Mouse (Mus musculus) G1E (cell line): Measurements from ENCODE around the gene Grk3. TPM values are rescaled to one million over a fixed set of nuclear protein-coding genes. Genes with fewer than 3 reads are reported as not detected.

Source experiments
- ATAC-seq: 2 replicates; pipeline ENCODE4 v1.8.0; 2016; ENCODE audit warnings: mild to moderate bottlenecking; ENCODE audit not compliant: insufficient number of reproducible peaks, poor library complexity, low FRiP score, severe bottlenecking; ENCODE audit errors: extremely low read depth
- DNase-seq: peaks from one replicate; pipeline ENCODE4 v3.0.0; 2012; ENCODE audit warnings: low spot score
- H3K27me3 ChIP-seq: 2 replicates; pipeline ENCODE4 v1.6.1; 2012; ENCODE audit warnings: mild to moderate bottlenecking, low read length, inconsistent platforms; ENCODE audit not compliant: insufficient read depth
- H3K36me3 ChIP-seq: replicated peaks from 2 replicates; pipeline ENCODE3; 2012; ENCODE audit warnings: mild to moderate bottlenecking, inconsistent platforms
- H3K4me1 ChIP-seq: 2 replicates; pipeline ENCODE4 v1.6.1; 2012; ENCODE audit warnings: low read depth, low read length, inconsistent platforms, mixed read lengths; ENCODE audit not compliant: insufficient read depth
- H3K4me3 ChIP-seq: 2 replicates; pipeline ENCODE4 v1.5.1; 2012; ENCODE audit warnings: low read depth, mild to moderate bottlenecking, inconsistent platforms, low read length, moderate library complexity, mixed read lengths
- H3K9me3 ChIP-seq: replicated peaks from 2 replicates; pipeline ENCODE4 v1.6.1; 2012; ENCODE audit warnings: inconsistent platforms
- CTCF ChIP-seq: IDR thresholded peaks from 2 replicates; pipeline ENCODE4 v1.5.1; 2012; ENCODE audit warnings: low read depth, low read length, inconsistent platforms, mixed read lengths
- GATA1 ChIP-seq: IDR thresholded peaks from 2 replicates; pipeline ENCODE4 v1.6.1; 2012; ENCODE audit warnings: borderline replicate concordance, low read length, inconsistent platforms, mixed read lengths
- GATA2 ChIP-seq: IDR thresholded peaks from 2 replicates; pipeline ENCODE4 v1.6.1; 2012; ENCODE audit warnings: low read depth, low read length, inconsistent platforms, borderline replicate concordance
- POLR2AphosphoS5 ChIP-seq: IDR thresholded peaks from 2 replicates; pipeline ENCODE4 v1.6.1; 2012; ENCODE audit warnings: low read depth, low read length, inconsistent platforms; ENCODE audit not compliant: insufficient replicate concordance
- TAL1 ChIP-seq: conservative IDR thresholded peaks from 2 replicates; pipeline ENCODE4 v1.6.1; 2012; ENCODE audit warnings: low read depth, low read length, inconsistent platforms, mixed read lengths
- polyA plus RNA-seq: library from polyadenylated mRNA; stranded (reverse); fragments of >175 nt; gene quantifications from 2 replicates; pipeline ENCODE4 v1.2.3, GENCODE M21; 2012
- total RNA-seq, 2 experiments: library from RNA; stranded (forward) in 1 of 2; stranded (reverse) in 1 of 2; fragments of 200-1000 nt in 1 of 2; fragments of >200 nt in 1 of 2; fragmentation: Nextera tagmentation in 1 of 2; gene quantifications; 2 replicates each; pipeline ENCODE4 v1.2.3; 2014 to 2017

Grk3 gene
- total and polyA plus RNA-seq, 3 experiments = 0.11 TPM; not detected in 2

GRCm38 (mm10) chr5:112935436-112935835, 80.2 kb downstream of the Grk3 start:
- ATAC-seq (no peak), DNase-seq (no peak)
- no peak overlapping the region for H3K4me3 ChIP-seq
- H3K27me3 ChIP-seq = no peaks in the 10 kb centered on the region
- H3K4me1 ChIP-seq = no peaks in the 10 kb centered on the region
- H3K36me3 ChIP-seq = no peaks in the 10 kb centered on the region
- peaks cover 97% of the 10 kb centered on the region for H3K9me3 ChIP-seq
- no peak for TF ChIP-seq GATA2
- TF ChIP-seq TAL1 = no peak
- no peak for TF ChIP-seq POLR2AphosphoS5
- no peak for TF ChIP-seq CTCF
- TF ChIP-seq GATA1 = no peak

- Histone ChIP-seq H3K4me1 (no peaks in the 10 kb centered on the region), H3K36me3 (no peaks in the 10 kb centered on the region), H3K27me3 (no peaks in the 10 kb centered on the region), H3K4me3 (no peak overlapping the region), H3K9me3 (peaks cover 92% of the 10 kb centered on the region)
- TF ChIP-seq GATA2 (no peak), GATA1 (no peak), POLR2AphosphoS5 (no peak), CTCF (no peak), TAL1 (no peak)
- ATAC-seq = no peak
- DNase-seq = no peak
These were observed 82.6 kb downstream of the Grk3 start for GRCm38 (mm10) chr5:112932878-112933567.

- Histone ChIP-seq H3K36me3 (no peaks in the 10 kb centered on the region), H3K27me3 (no peaks in the 10 kb centered on the region), H3K4me3 (no peak overlapping the region), H3K9me3 (peaks cover 90% of the 10 kb centered on the region), H3K4me1 (no peaks in the 10 kb centered on the region)
- DNase-seq (no peak), ATAC-seq (no peak)
- TF ChIP-seq POLR2AphosphoS5 (no peak), GATA2 (no peak), GATA1 (no peak), CTCF (no peak), TAL1 (no peak)
These were observed 83.7 kb downstream of the Grk3 start for GRCm38 (mm10) chr5:112931901-112932300.

- H3K4me1 ChIP-seq = no peaks in the 10 kb centered on the region
- no peak for DNase-seq
- H3K4me3 ChIP-seq = no peak overlapping the region
- H3K27me3 ChIP-seq = no peaks in the 10 kb centered on the region
- ATAC-seq = no peak
- H3K36me3 ChIP-seq = no peaks in the 10 kb centered on the region
- peaks cover 86% of the 10 kb centered on the region for H3K9me3 ChIP-seq
- TF ChIP-seq POLR2AphosphoS5 (no peak), CTCF (no peak), GATA2 (no peak), TAL1 (no peak), GATA1 (no peak)
These were observed 87.2 kb downstream of the Grk3 start for GRCm38 (mm10) chr5:112928201-112928881.

GRCm38 (mm10) chr5:112925422-112925821, 90.2 kb downstream of the Grk3 start:
- DNase-seq = no peak
- TF ChIP-seq GATA2 (no peak), TAL1 (no peak), POLR2AphosphoS5 (no peak), CTCF (no peak), GATA1 (no peak)
- H3K4me1 ChIP-seq = no peaks in the 10 kb centered on the region
- no peak for ATAC-seq
- peaks cover 86% of the 10 kb centered on the region for H3K9me3 ChIP-seq
- no peaks in the 10 kb centered on the region for H3K36me3 ChIP-seq
- H3K4me3 ChIP-seq = no peak overlapping the region
- H3K27me3 ChIP-seq = no peaks in the 10 kb centered on the region

- no peak for DNase-seq
These were observed 90.8 kb downstream of the Grk3 start for GRCm38 (mm10) chr5:112924806-112925205.

More at GRCm38 (mm10) chr5:112924806-112925205, 90.8 kb downstream of the Grk3 start:
- H3K36me3 ChIP-seq = no peaks in the 10 kb centered on the region
- peaks cover 84% of the 10 kb centered on the region for H3K9me3 ChIP-seq
- TF ChIP-seq GATA2 (no peak), POLR2AphosphoS5 (no peak), GATA1 (no peak), TAL1 (no peak), CTCF (no peak)
- no peak for ATAC-seq
- no peaks in the 10 kb centered on the region for H3K4me1 ChIP-seq
- no peaks in the 10 kb centered on the region for H3K27me3 ChIP-seq
- H3K4me3 ChIP-seq = no peak overlapping the region
